Mouse (Mus musculus) forebrain, embryonic 11.5 days (tissue): ENCODE data around the gene Gimap8. TPM values are rescaled to one million over a fixed set of nuclear protein-coding genes. Genes with fewer than 3 reads are reported as not detected.

Experiments
- ATAC-seq: fragments of 200-750 bp; cut with Nextera tagmentation; replicated peaks from 2 replicates; pipeline ENCODE4 v1.8.0; 2017; ENCODE audit warnings: moderate TSS enrichment; ENCODE audit not compliant: low FRiP score
- DNase-seq: peaks from one replicate; pipeline ENCODE4 v3.0.0-alpha.2; 2017; ENCODE audit warnings: low spot score
- H3K27ac ChIP-seq: fragments of 300-500 bp; sonication (generic); 2 replicates; pipeline ENCODE4 v1.5.1; 2014; ENCODE audit warnings: low read depth, low read length
- H3K27me3 ChIP-seq: fragments of 300-500 bp; sonication (generic); 2 replicates; pipeline ENCODE4 v1.6.1; 2014; ENCODE audit warnings: mild to moderate bottlenecking, low read length, mixed read lengths; ENCODE audit not compliant: control insufficient read depth, insufficient read depth
- H3K36me3 ChIP-seq: fragments of 300-500 bp; sonication (generic); 2 replicates; pipeline ENCODE4 v1.6.1; 2014; ENCODE audit warnings: mild to moderate bottlenecking, low read length, moderate library complexity, mixed read lengths; ENCODE audit not compliant: control insufficient read depth, insufficient read depth
- H3K4me1 ChIP-seq: fragments of 300-500 bp; sonication (generic); replicated peaks from 2 replicates; pipeline ENCODE4 v1.6.1; 2014; ENCODE audit warnings: low read length, mixed read lengths; ENCODE audit not compliant: control insufficient read depth, insufficient read depth
- H3K4me2 ChIP-seq: fragments of 300-500 bp; sonication (generic); 2 replicates; pipeline ENCODE4 v1.6.1; 2014; ENCODE audit warnings: low read depth, mild to moderate bottlenecking, low read length, moderate library complexity, mixed read lengths; ENCODE audit not compliant: severe bottlenecking
- H3K4me3 ChIP-seq: fragments of 300-500 bp; sonication (generic); 2 replicates; pipeline ENCODE4 v1.5.1; 2014; ENCODE audit warnings: low read depth, low read length
- H3K9ac ChIP-seq: fragments of 300-500 bp; sonication (generic); 2 replicates; pipeline ENCODE4 v1.6.1; 2014; ENCODE audit warnings: low read length
- H3K9me3 ChIP-seq: fragments of 300-500 bp; sonication (generic); 2 replicates; pipeline ENCODE4 v1.6.1; 2016; ENCODE audit warnings: low read length, mixed read lengths; ENCODE audit not compliant: control insufficient read depth
- WGBS: fragments of 180-500 bp; shearing (Covaris S2); extraction: QIAGEN DNeasy Blood & Tissue Kit; methylation state at CpG from one replicate; pipeline ENCODE4 v1.1.7; 2014; 5-methylcytosine and 5-hydroxymethylcytosine counted together
- polyA plus RNA-seq: library from polyadenylated mRNA; unstranded; fragments of >200 nt; fragmentation: Nextera tagmentation; extraction: Ambion mirVana; gene quantifications from 2 replicates; pipeline ENCODE4 v1.2.1, GENCODE M21; 2014

The Gimap8 gene
- polyA plus RNA-seq, 1 experiment from 2014 or later, result 0.16 TPM

DNA sequence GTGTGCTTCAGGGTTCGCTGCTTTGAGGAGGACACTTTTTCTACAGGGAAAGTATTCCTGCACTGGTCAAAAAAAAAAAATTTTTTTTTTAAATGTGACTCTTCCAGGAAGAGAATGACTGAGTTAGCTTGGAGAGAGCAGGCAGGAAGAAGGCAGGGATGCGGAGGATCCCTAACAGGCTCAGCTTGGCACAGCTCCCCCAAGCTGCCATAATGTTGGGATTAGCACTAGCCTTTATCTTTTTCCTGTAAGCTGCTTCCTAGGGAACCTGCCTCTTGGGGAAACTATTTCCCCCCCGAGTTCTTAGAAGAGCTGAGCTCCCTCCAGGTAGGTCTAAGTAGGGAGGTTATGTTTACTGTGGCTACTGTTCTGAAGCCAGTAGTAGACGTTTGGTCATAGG, 37.8 kb downstream of the Gimap8 start:
- Histone ChIP-seq H3K4me3 (no peak overlapping the region), H3K4me2 (no peak overlapping the region), H3K27ac (no peak overlapping the region), H3K9me3 (no peaks in the 10 kb centered on the region), H3K9ac (no peak overlapping the region), H3K27me3 (no peaks in the 10 kb centered on the region), H3K4me1 (no peaks in the 10 kb centered on the region), H3K36me3 (no peaks in the 10 kb centered on the region)
- no peak for DNase-seq
- no peak for ATAC-seq
- WGBS, result 52% methylated on average over 4 of the region's 4 CpGs

DNA sequence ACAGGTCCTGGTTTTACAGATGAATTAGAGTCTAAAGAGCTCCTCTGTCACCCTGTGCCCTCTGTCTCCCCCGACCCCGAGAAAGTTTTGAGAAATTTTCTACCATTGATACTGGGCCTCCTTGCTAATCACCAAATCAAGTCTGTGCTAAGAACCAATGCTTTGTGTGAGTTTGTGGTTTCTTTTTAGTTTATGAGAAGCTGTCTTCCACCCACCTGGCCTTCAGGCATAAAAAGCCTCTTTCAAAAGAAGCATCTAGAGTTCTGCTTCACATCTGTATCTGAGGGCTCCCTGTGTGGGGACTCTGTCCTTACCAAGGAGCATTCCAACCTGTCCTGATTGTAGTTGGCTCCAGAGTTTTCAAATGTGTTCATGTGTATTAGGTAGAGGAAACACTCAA, 38.2 kb downstream of the Gimap8 start:
- 78% methylated on average over 2 of the region's 2 CpGs for WGBS
- Histone ChIP-seq H3K36me3 (no peaks in the 10 kb centered on the region), H3K4me2 (no peak overlapping the region), H3K27ac (no peak overlapping the region), H3K4me3 (no peak overlapping the region), H3K4me1 (no peaks in the 10 kb centered on the region), H3K9me3 (no peaks in the 10 kb centered on the region), H3K27me3 (no peaks in the 10 kb centered on the region), H3K9ac (no peak overlapping the region)
- ATAC-seq, result no peak
- DNase-seq, result no peak

DNA sequence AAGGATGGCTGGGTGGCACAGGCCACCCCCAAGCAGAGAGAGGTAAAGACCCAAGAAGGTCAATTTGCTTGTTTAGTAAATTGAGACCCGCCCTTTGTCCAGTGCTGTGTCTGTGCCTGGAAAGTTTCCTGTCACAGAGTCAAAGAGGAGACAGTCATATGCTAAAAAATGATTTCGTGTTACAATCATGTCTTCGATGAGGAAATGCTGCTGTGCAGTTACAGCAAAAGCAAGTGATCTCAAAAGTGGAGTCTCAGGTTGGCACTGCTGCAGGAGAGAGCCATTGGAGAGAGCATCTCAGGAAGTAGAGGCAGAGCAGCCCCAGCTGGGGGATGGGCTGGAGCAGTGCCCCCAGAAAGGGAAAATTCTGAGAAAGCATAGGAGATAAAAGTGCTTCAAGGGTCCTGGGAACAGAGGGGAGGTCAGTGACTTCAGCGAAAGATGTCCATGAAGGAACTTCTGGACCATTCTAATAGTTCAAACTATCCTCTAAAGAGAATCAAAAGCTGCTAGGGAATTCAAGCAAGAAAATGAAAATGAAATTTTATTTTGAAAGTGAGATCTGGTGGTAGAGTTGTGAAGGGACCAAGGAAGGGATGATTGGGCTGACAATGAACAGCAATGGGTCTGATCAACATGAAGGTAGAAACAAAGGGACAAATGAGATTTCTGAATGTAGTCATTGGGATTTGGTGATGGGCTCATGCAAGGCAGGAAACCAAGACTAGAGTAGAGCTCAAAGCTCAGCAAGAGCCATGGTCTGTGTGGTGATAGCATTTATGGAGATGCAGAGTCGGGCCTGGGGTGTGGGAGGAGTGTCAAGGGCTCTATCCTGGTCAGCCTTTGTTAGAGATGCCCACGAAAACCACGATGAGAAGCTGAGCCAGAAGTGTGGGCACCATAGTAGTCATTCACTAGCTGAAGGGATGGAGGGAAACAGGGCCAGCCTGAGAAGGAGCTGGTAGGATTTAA, 38.9 kb downstream of the Gimap8 start:
- Histone ChIP-seq H3K9me3 (no peaks in the 10 kb centered on the region), H3K9ac (no peak overlapping the region), H3K27me3 (no peaks in the 10 kb centered on the region), H3K27ac (no peak overlapping the region), H3K4me3 (no peak overlapping the region), H3K4me1 (no peaks in the 10 kb centered on the region), H3K4me2 (no peak overlapping the region), H3K36me3 (no peaks in the 10 kb centered on the region)
- ATAC-seq, result no peak
- DNase-seq, result no peak
- WGBS, result 80% methylated on average over 7 of the region's 7 CpGs

DNA sequence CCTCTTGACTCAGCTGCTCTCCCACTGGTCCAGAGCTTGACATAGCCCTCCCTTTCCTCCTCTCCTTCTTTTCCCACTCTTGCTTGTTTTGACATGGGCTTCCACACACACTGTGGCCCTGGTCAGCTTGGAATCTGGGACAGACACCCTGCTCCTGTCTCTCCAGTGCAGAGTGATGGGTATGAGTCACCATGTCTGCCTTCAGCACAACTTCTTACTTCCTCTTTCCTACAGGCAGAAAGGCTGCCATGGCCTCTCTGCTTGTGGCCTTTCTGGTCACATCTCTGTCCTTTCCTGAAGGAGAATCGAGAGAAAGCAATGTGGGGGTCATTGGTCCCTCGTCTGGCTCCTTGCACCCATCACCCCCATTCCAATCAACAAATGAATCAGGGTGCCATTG, 40.0 kb downstream of the Gimap8 start:
- no peaks in the 10 kb centered on the region for H3K4me1 ChIP-seq
- no peak overlapping the region for H3K4me2 ChIP-seq
- H3K27ac ChIP-seq, result no peak overlapping the region
- WGBS, result 70% methylated on average over 2 of the region's 2 CpGs
- H3K9me3 ChIP-seq, result no peaks in the 10 kb centered on the region
- ATAC-seq (no peak), DNase-seq (no peak)
- H3K4me3 ChIP-seq, result no peak overlapping the region
- H3K9ac ChIP-seq, result no peak overlapping the region
- no peaks in the 10 kb centered on the region for H3K36me3 ChIP-seq
- H3K27me3 ChIP-seq, result no peaks in the 10 kb centered on the region

DNA sequence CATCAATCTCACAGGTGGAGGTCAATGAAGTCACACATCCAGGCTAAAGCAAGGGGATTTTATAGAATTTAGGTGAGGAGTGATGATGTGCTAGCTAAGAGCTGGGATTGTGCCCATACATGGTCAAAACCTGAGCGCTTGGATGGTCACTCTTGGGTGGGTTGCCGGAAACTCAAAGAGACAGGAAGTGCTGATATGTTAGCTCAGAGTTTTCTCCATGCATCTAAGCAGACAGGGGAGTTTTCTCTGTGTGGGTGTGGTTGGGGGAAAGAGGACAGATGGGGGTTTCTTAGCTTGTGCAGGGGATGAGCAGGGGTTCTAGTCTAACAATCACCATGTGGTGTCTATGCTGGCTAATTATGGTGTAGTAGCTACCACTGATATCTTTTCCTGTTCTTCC, 42.3 kb downstream of the Gimap8 start:
- H3K9ac ChIP-seq, result no peak overlapping the region
- no peak overlapping the region for H3K27ac ChIP-seq
- WGBS, result 78% methylated on average over 2 of the region's 2 CpGs
- DNase-seq (no peak), ATAC-seq (no peak)
- no peak overlapping the region for H3K4me2 ChIP-seq
- no peaks in the 10 kb centered on the region for H3K9me3 ChIP-seq
- H3K4me3 ChIP-seq, result no peak overlapping the region
- no peaks in the 10 kb centered on the region for H3K27me3 ChIP-seq
- no peaks in the 10 kb centered on the region for H3K36me3 ChIP-seq
- H3K4me1 ChIP-seq, result no peaks in the 10 kb centered on the region

DNA sequence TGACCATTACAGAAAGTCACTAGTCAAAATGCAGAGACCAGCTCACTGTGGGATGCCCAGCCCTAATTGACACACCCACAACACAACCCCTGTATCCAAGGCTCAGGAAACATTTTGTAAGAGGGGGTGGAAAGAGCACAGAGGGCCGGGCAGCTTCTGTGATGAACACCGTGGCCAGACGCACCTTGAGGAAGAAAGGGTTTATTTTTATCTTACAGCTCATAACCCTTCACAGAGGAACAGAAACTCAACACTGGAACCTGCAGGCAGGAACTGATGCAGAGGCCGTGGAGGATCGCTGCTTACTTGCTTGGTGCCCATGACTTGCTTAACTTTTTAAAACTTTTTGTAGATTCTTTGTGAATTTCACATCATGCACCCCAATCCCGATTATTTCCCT, 45.9 kb downstream of the Gimap8 start:
- H3K9me3 ChIP-seq, result no peaks in the 10 kb centered on the region
- no peak overlapping the region for H3K4me2 ChIP-seq
- H3K9ac ChIP-seq, result no peak overlapping the region
- no peak overlapping the region for H3K4me3 ChIP-seq
- H3K27ac ChIP-seq, result no peak overlapping the region
- no peak for DNase-seq
- H3K4me1 ChIP-seq, result no peaks in the 10 kb centered on the region
- H3K27me3 ChIP-seq, result no peaks in the 10 kb centered on the region
- WGBS, result 94% methylated on average over 6 of the region's 6 CpGs
- H3K36me3 ChIP-seq, result no peaks in the 10 kb centered on the region
- no peak for ATAC-seq

DNA sequence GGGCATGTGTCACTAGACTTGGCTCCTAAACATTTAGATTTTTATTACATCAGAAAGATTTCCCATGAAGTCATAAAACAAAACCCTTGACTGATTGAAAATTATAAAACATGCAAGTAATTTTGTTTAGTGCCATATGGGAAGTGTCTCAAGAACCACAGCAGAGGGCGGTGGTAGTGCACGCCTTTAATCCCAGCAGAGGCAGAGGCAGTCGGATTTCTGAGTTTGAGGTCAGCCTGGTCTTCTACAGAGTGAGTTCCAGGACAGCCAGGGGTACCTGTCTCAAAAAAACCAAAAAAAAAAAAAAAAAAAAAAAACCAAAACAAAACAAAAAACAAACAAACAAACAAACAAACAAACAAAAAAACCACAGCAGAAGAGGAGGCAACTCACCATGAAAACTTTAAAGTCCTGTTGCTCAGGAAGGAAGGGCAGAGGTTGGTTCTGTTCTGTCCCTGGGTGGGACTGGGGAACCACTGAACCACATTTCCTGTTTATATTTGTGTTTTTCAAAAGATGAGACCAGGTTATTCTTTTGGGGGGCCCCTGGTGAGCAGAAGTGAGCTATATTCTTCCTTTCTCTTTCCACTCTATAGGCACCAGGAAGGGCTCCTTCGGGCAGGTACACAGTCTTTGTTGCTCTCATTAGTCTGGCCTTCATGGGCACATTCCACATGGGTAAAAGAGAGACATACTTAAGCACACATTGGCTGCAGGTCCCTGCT, 50.0 kb downstream of the Gimap8 start:
- 80% methylated on average over 4 of the region's 4 CpGs for WGBS
- DNase-seq, result no peak

DNA sequence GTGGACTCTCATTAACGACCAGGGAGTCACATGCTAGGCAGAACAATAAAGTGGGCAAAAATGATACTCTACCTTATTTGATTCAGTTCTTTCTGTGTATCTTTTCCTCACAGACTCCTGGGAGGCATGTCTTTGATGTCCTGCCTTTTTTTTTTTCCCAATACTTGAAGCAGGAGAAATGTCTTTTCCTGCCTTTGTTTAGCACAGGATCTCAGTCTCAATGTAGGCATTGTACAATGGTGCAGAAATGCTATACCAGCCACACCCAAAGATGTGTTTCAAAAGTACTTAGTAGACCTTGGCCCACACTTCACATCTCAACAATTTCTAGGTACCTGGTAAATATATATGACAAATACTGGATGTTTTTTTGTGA, 50.5 kb downstream of the Gimap8 start:
- no peak overlapping the region for H3K4me3 ChIP-seq
- H3K4me2 ChIP-seq, result no peak overlapping the region
- DNase-seq (no peak), ATAC-seq (no peak)
- no peaks in the 10 kb centered on the region for H3K4me1 ChIP-seq
- H3K27ac ChIP-seq, result no peak overlapping the region
- H3K27me3 ChIP-seq, result no peaks in the 10 kb centered on the region
- H3K36me3 ChIP-seq, result no peaks in the 10 kb centered on the region
- no peaks in the 10 kb centered on the region for H3K9me3 ChIP-seq
- WGBS, result 21% methylated on average over 1 of the region's 1 CpGs
- H3K9ac ChIP-seq, result no peak overlapping the region

More for the DNA sequence above, 50.0 kb downstream of the Gimap8 start:
- Histone ChIP-seq H3K27me3 (no peaks in the 10 kb centered on the region), H3K4me1 (no peaks in the 10 kb centered on the region), H3K36me3 (no peaks in the 10 kb centered on the region), H3K9ac (no peak overlapping the region), H3K4me2 (no peak overlapping the region), H3K9me3 (no peaks in the 10 kb centered on the region), H3K27ac (no peak overlapping the region), H3K4me3 (no peak overlapping the region)
- no peak for ATAC-seq
